Mouse (Mus musculus): ENCODE data around the gene Pah. TPM values are rescaled to one million over a fixed set of nuclear protein-coding genes. Genes with fewer than 3 reads are reported as not detected.

The Pah gene
- polyA plus RNA-seq, 1 experiment from 2014 or later: not detected

DNA sequence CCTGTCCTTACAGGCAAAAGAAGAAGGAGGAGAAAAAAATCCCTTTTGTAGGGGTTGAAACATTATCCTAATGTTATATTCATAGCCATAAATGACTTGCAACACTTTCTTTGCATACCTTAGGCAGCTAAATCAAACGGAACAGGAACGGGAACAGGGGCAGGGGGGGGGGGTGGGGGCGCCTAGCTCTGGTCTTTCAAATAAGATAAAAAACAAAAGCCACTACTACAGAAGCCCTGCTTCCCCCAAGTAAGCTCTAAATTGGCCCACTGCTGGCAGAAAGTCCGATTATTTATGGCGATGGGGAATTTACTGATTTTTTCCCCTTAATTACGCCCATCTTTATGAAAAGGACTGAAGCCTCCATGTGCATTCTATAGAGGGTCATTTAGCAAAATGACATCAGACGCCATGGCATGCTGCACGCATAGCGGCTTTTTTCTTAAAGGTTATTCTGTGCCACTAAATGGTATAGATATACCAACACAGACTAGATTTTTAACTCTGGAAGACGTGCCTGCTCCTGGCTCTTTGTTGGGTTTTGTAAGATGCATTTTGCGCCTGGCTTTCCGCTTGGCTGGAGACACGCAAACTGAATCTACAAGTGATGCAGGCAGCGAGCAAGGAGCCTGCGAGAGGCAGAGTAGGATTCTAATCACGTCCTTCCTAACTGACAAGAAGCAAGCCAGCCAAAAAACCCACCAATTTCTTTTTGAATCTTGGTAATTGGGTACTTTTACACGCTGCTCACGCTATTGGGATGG, 32.2 kb upstream of the Pah start:
- 3% methylated on average over 18 of the region's 18 CpGs for WGBS
- Histone ChIP-seq H3K27me3 (ENCODE audit: control insufficient read depth, insufficient read depth, low read length) (peaks cover 84% of the 10 kb centered on the region), H3K36me3 (ENCODE audit: control insufficient read depth, insufficient read depth, low read length) (no peaks in the 10 kb centered on the region), H3K27ac (replicated peaks; ENCODE audit: low read depth, low read length) (no peak overlapping the region), H3K9me3 (ENCODE audit: control insufficient read depth, low read length) (no peaks in the 10 kb centered on the region), H3K4me1 (ENCODE audit: control insufficient read depth, insufficient read depth, low read length) (peaks cover 11% of the 10 kb centered on the region; the same call in 1 of the 2 replicates), H3K9ac (ENCODE audit: low read length) (no peak overlapping the region), H3K4me2 (ENCODE audit: low read depth, severe bottlenecking) (no peak overlapping the region), H3K4me3 (ENCODE audit: low read depth, low read length) (no peak overlapping the region)
- ATAC-seq (ENCODE audit: insufficient number of reproducible peaks, low FRiP score, low TSS enrichment, low read depth): no peak
- peak; percentile 43 for DNase-seq (ENCODE audit: low spot score)

- H3K9me3 ChIP-seq (ENCODE audit: control insufficient read depth, low read length): no peaks in the 10 kb centered on the region
- H3K27me3 ChIP-seq (ENCODE audit: control insufficient read depth, insufficient read depth, low read length): peaks cover 89% of the 10 kb centered on the region
- DNase-seq (ENCODE audit: low spot score) (no peak), ATAC-seq (ENCODE audit: insufficient number of reproducible peaks, low FRiP score, low TSS enrichment, low read depth) (no peak)
- no peak overlapping the region for H3K4me3 ChIP-seq (ENCODE audit: low read depth, low read length)
- 6% methylated on average over 2 of the region's 2 CpGs for WGBS
- peaks cover 14% of the 10 kb centered on the region for H3K4me1 ChIP-seq (ENCODE audit: control insufficient read depth, insufficient read depth, low read length)
- no peak overlapping the region for H3K9ac ChIP-seq (ENCODE audit: low read length)
- H3K27ac ChIP-seq (replicated peaks; ENCODE audit: low read depth, low read length): no peak overlapping the region
- no peak overlapping the region for H3K4me2 ChIP-seq (ENCODE audit: low read depth, severe bottlenecking)
- no peaks in the 10 kb centered on the region for H3K36me3 ChIP-seq (ENCODE audit: control insufficient read depth, insufficient read depth, low read length)
Observed at GRCm38 (mm10) chr10:87490328-87490727, 31.3 kb upstream of the Pah start.

DNA sequence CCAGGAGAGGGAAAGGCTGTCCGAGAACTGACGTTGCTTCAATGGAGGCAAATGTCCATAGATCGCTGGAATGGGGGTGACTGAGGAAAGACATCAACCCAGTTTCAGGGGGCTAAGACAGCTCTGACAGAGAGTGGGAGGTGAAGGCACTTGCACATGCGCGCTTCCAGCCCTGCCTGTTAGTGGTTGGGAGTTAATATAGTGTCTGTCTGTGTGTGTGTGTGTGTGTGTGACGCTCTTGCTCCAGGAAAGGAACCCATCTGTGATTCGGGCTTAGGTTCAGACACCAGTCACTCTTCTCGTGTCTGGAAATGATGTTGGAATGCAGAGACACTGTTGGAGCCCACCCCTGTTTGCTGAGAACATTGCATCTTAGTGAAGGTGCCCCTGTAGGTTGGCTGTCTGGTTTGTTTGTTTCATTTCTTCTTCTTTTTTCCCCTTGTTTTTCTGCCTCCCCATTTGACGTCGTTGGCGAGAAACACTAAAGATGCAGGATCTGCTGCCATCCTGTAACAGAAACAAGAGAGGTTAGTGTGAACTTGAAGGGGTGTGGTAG, 30.0 kb upstream of the Pah start:
- no peak overlapping the region for H3K4me3 ChIP-seq (ENCODE audit: low read depth, low read length)
- H3K27ac ChIP-seq (replicated peaks; ENCODE audit: low read depth, low read length): no peak overlapping the region
- H3K36me3 ChIP-seq (ENCODE audit: control insufficient read depth, insufficient read depth, low read length): no peaks in the 10 kb centered on the region
- H3K27me3 ChIP-seq (ENCODE audit: control insufficient read depth, insufficient read depth, low read length): peaks cover 83% of the 10 kb centered on the region
- no peak overlapping the region for H3K9ac ChIP-seq (ENCODE audit: low read length)
- DNase-seq (ENCODE audit: low spot score): peak; percentile 31
- no peaks in the 10 kb centered on the region for H3K9me3 ChIP-seq (ENCODE audit: control insufficient read depth, low read length)
- 1% methylated on average over 11 of the region's 11 CpGs for WGBS
- no peak for ATAC-seq (ENCODE audit: insufficient number of reproducible peaks, low FRiP score, low TSS enrichment, low read depth)
- peaks cover 10% of the 10 kb centered on the region for H3K4me1 ChIP-seq (ENCODE audit: control insufficient read depth, insufficient read depth, low read length)
- H3K4me2 ChIP-seq (ENCODE audit: low read depth, severe bottlenecking): no peak overlapping the region

DNA sequence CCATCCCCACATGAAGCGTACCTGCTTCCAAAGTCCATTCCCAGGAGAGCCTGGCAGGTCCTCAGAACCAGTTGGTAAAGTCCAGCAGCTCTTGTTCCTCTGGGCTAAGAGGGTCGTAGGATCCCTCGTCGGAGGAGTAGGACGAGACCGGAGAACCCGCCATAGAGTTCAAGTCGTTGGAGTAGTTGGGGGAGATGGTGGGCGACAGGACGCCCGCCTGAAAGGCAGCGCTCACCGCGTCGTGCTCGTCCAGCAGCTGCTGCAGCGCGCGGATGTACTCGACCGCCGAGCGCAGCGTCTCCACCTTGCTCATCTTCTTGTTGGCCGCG, 29.3 kb upstream of the Pah start:
- H3K27ac ChIP-seq (replicated peaks; ENCODE audit: low read depth, low read length): no peak overlapping the region
- peaks cover 10% of the 10 kb centered on the region for H3K4me1 ChIP-seq (ENCODE audit: control insufficient read depth, insufficient read depth, low read length)
- H3K9ac ChIP-seq (ENCODE audit: low read length): no peak overlapping the region; the same call in 1 of the 2 replicates
- H3K9me3 ChIP-seq (ENCODE audit: control insufficient read depth, low read length): no peaks in the 10 kb centered on the region
- under 1% methylated on average over 26 of the region's 26 CpGs for WGBS
- DNase-seq (ENCODE audit: low spot score) (no peak), ATAC-seq (ENCODE audit: insufficient number of reproducible peaks, low FRiP score, low TSS enrichment, low read depth) (no peak)
- no peaks in the 10 kb centered on the region for H3K36me3 ChIP-seq (ENCODE audit: control insufficient read depth, insufficient read depth, low read length)
- peak overlapping the region; percentile 48 for H3K4me3 ChIP-seq (ENCODE audit: low read depth, low read length)
- peak overlapping the region; percentile 97 for H3K4me2 ChIP-seq (ENCODE audit: low read depth, severe bottlenecking)
- peaks cover 76% of the 10 kb centered on the region for H3K27me3 ChIP-seq (ENCODE audit: control insufficient read depth, insufficient read depth, low read length)

DNA sequence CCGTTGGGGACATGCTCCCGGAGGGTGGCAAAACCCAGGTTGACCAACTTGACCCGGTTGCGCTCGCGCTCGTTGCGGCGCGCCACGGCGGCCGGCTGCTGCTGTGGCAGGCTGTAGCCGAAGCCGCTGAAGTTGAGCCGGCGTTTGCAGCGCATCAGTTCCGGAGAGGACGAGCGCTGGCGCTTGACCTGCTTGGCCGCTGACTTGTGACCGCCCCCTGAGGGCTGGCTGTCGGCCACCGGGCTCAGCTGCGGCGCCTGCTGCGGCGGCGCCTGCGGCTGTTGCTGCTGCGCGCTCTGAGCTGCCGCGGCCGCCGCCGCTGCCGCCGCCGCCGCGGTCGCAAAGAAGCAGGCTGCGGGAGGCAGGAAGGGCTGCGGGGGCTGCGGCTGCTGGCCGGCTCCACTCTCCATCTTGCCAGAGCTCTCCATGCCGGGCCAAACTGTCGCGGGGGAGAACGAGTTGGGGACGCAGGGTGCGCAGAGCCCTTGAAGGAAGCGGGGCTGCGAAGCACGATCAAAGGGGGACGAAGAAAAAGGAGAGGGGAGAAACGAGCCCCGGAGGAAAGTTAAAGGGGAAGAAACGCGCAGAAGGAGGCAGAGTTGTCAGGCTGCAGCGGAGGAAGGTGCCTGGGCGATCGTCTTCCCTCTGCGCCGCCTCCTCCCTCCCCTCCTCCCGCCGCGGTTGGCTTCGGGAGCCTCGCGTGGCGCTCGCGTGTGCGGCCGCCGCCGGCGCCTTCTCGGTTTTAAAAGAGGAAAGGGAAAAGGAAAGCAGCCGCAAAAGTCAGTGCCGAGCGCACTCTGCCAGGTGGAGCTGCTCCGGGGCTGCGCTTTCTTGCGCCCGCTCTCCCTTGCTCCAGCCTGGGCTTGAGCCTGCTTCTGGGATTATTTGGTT, 28.7 kb upstream of the Pah start:
- under 1% methylated on average over 66 of the region's 90 CpGs for WGBS

GRCm38 (mm10) chr10:87493576-87493975, 28.0 kb upstream of the Pah start, which contains the start of gene Ascl1:
Ascl1 (minus strand) TSS chr10:87493660.
- peaks cover 63% of the 10 kb centered on the region for H3K27me3 ChIP-seq (ENCODE audit: control insufficient read depth, insufficient read depth, low read length)
- under 1% methylated on average over 31 of the region's 34 CpGs for WGBS
- H3K4me2 ChIP-seq (ENCODE audit: low read depth, severe bottlenecking): peak within 1 kb of the TSS; percentile 97
- peaks cover 10% of the 10 kb centered on the region for H3K4me1 ChIP-seq (ENCODE audit: control insufficient read depth, insufficient read depth, low read length)
- DNase-seq (ENCODE audit: low spot score): no peak
- H3K36me3 ChIP-seq (ENCODE audit: control insufficient read depth, insufficient read depth, low read length): no peaks in the 10 kb centered on the region
- H3K9me3 ChIP-seq (ENCODE audit: control insufficient read depth, low read length): no peaks in the 10 kb centered on the region
- ATAC-seq (ENCODE audit: insufficient number of reproducible peaks, low FRiP score, low TSS enrichment, low read depth): peak; percentile 36
- H3K9ac ChIP-seq (ENCODE audit: low read length): peak within 1 kb of the TSS; percentile 37
- H3K27ac ChIP-seq (replicated peaks; ENCODE audit: low read depth, low read length): no peak within 1 kb of the TSS
- peak within 1 kb of the TSS; percentile 48 for H3K4me3 ChIP-seq (ENCODE audit: low read depth, low read length)

More for the DNA sequence above, 28.7 kb upstream of the Pah start:
- Histone ChIP-seq H3K36me3 (ENCODE audit: control insufficient read depth, insufficient read depth, low read length) (no peaks in the 10 kb centered on the region), H3K27me3 (ENCODE audit: control insufficient read depth, insufficient read depth, low read length) (peaks cover 70% of the 10 kb centered on the region), H3K4me1 (ENCODE audit: control insufficient read depth, insufficient read depth, low read length) (peaks cover 10% of the 10 kb centered on the region), H3K4me3 (ENCODE audit: low read depth, low read length) (peak overlapping the region; percentile 48), H3K4me2 (ENCODE audit: low read depth, severe bottlenecking) (peak overlapping the region; percentile 97), H3K9me3 (ENCODE audit: control insufficient read depth, low read length) (no peaks in the 10 kb centered on the region), H3K27ac (replicated peaks; ENCODE audit: low read depth, low read length) (no peak overlapping the region), H3K9ac (ENCODE audit: low read length) (peak overlapping the region; percentile 37)
- ATAC-seq (ENCODE audit: insufficient number of reproducible peaks, low FRiP score, low TSS enrichment, low read depth): peak; percentile 44; the same call in 1 of the 2 replicates
- DNase-seq (ENCODE audit: low spot score): peak; percentile 70

DNA sequence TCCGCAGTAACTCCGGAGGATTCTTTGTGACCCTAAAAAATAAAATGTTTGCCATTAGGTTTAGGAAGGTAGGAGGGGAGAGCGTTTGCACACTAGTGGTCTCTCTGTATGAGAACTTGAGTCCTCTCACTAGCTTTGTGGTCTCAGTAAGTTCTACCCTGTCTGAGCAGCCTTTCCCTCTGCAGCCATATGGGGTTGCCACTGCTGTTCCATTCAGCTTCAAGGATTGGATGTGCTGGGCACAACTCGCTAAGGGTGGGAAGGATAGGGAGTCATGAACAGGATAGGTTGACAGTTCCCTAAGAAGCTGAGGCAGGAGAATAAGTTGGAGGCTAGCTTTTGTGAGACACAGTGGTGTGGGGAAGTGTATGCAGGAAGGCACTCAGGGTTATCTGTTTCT, 27.4 kb upstream of the Pah start:
- DNase-seq (ENCODE audit: low spot score) (no peak), ATAC-seq (ENCODE audit: insufficient number of reproducible peaks, low FRiP score, low TSS enrichment, low read depth) (no peak)
- Histone ChIP-seq H3K4me1 (ENCODE audit: control insufficient read depth, insufficient read depth, low read length) (peaks cover 10% of the 10 kb centered on the region), H3K27ac (replicated peaks; ENCODE audit: low read depth, low read length) (no peak overlapping the region), H3K9me3 (ENCODE audit: control insufficient read depth, low read length) (no peaks in the 10 kb centered on the region), H3K27me3 (ENCODE audit: control insufficient read depth, insufficient read depth, low read length) (peaks cover 57% of the 10 kb centered on the region), H3K9ac (ENCODE audit: low read length) (no peak overlapping the region; the same call in 1 of the 2 replicates), H3K4me3 (ENCODE audit: low read depth, low read length) (peak overlapping the region; percentile 48), H3K4me2 (ENCODE audit: low read depth, severe bottlenecking) (peak overlapping the region; percentile 97), H3K36me3 (ENCODE audit: control insufficient read depth, insufficient read depth, low read length) (no peaks in the 10 kb centered on the region)
- 1% methylated on average over 4 of the region's 4 CpGs for WGBS

DNA sequence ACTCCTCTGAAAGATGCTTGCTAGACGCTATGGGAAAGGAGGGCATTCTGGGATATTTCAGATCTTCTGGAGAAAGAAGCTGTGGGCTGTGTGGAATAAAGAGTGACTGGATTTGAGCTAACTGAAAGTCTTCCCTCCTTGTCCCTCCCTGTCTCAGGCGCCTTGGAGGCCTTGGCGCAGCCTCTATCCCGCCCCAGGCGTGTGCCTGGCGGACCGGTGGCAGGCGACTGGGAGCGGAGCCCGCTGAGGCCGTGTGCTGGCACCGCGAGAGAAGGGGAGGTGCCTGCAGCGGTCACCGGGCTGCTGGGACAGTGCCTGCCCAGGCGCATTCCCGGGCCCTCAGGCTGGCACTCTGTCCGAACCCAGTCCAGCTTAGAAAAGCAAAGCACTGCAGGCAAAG, 27.0 kb upstream of the Pah start:
- H3K9me3 ChIP-seq (ENCODE audit: control insufficient read depth, low read length): no peaks in the 10 kb centered on the region
- no peak for ATAC-seq (ENCODE audit: insufficient number of reproducible peaks, low FRiP score, low TSS enrichment, low read depth)
- H3K4me2 ChIP-seq (ENCODE audit: low read depth, severe bottlenecking): peak overlapping the region; percentile 97
- peaks cover 10% of the 10 kb centered on the region for H3K4me1 ChIP-seq (ENCODE audit: control insufficient read depth, insufficient read depth, low read length)
- DNase-seq (ENCODE audit: low spot score): peak; percentile 45
- no peak overlapping the region for H3K9ac ChIP-seq (ENCODE audit: low read length)
- H3K27ac ChIP-seq (replicated peaks; ENCODE audit: low read depth, low read length): no peak overlapping the region
- no peaks in the 10 kb centered on the region for H3K36me3 ChIP-seq (ENCODE audit: control insufficient read depth, insufficient read depth, low read length)
- peaks cover 55% of the 10 kb centered on the region for H3K27me3 ChIP-seq (ENCODE audit: control insufficient read depth, insufficient read depth, low read length)
- 0% methylated on average over 18 of the region's 18 CpGs for WGBS
- peak overlapping the region; percentile 15; the same call in 1 of the 2 replicates for H3K4me3 ChIP-seq (ENCODE audit: low read depth, low read length)

All from limb, embryonic 11.5 days (tissue).